Mouse (Mus musculus) liver, postnatal 0 days (tissue): ENCODE results near the gene Mrtfb. TPM values are rescaled to one million over a fixed set of nuclear protein-coding genes. Genes with fewer than 3 reads are reported as not detected.
A peak's percentile ranks its signal among the peaks of the same experiment; 100 is the strongest.

Source experiments
- ATAC-seq: fragments of 200-750 bp; cut with Nextera tagmentation; 2 replicates; pipeline ENCODE4 v1.8.0; 2017; ENCODE audit warnings: mild to moderate bottlenecking, moderate library complexity
- DNase-seq: peaks from one replicate; pipeline ENCODE4 v3.0.0-alpha.2; 2016
- H3K27ac ChIP-seq: fragments of 300-500 bp; sonication (generic); 2 replicates; pipeline ENCODE4 v1.5.1; 2014; ENCODE audit warnings: antibody characterized with exemption, moderate library complexity, mild to moderate bottlenecking, low read depth
- H3K27me3 ChIP-seq: fragments of 300-500 bp; sonication (generic); 2 replicates; pipeline ENCODE4 v1.6.1; 2014; ENCODE audit warnings: low read length, control low read depth, mixed read lengths; ENCODE audit not compliant: insufficient read depth
- H3K36me3 ChIP-seq: fragments of 300-500 bp; sonication (generic); replicated peaks from 2 replicates; pipeline ENCODE4 v1.6.1; 2014; ENCODE audit warnings: mild to moderate bottlenecking, control low read depth, low read length, moderate library complexity, mixed read lengths; ENCODE audit not compliant: insufficient read depth
- H3K4me1 ChIP-seq: fragments of 300-500 bp; sonication (generic); 2 replicates; pipeline ENCODE4 v1.6.1; 2014; ENCODE audit warnings: antibody characterized with exemption, mild to moderate bottlenecking, control low read depth; ENCODE audit not compliant: insufficient read depth
- H3K4me2 ChIP-seq: fragments of 300-500 bp; sonication (generic); 2 replicates; pipeline ENCODE4 v1.6.1; 2014; ENCODE audit warnings: low read depth, mild to moderate bottlenecking, low read length, moderate library complexity, mixed read lengths
- H3K4me3 ChIP-seq: fragments of 300-500 bp; sonication (generic); 2 replicates; pipeline ENCODE4 v1.5.1; 2014; ENCODE audit warnings: low read depth, low read length
- H3K9ac ChIP-seq: fragments of 300-500 bp; sonication (generic); replicated peaks from 2 replicates; pipeline ENCODE4 v1.6.1; 2014; ENCODE audit warnings: mild to moderate bottlenecking, moderate library complexity
- H3K9me3 ChIP-seq: fragments of 300-500 bp; sonication (generic); 2 replicates; pipeline ENCODE4 v1.6.1; 2016; ENCODE audit warnings: mild to moderate bottlenecking, control low read depth, low read length, mixed read lengths
- CTCF ChIP-seq: sonication (generic); IDR thresholded peaks from 2 replicates; pipeline ENCODE4 v1.5.1; 2016; ENCODE audit warnings: antibody characterized with exemption, low read depth
- EP300 ChIP-seq: IDR thresholded peaks from 2 replicates; pipeline ENCODE4 v1.6.1; 2016; ENCODE audit warnings: antibody characterized with exemption, low read depth, mild to moderate bottlenecking
- WGBS: fragments of 180-500 bp; shearing (Covaris S2); extraction: QIAGEN DNeasy Blood & Tissue Kit; methylation state at CpG from one replicate; pipeline ENCODE4 v1.1.7; 2014; ENCODE audit not compliant: insufficient replicate concordance; 5-methylcytosine and 5-hydroxymethylcytosine counted together
- polyA plus RNA-seq: library from polyadenylated mRNA; unstranded; fragments of >200 nt; fragmentation: Nextera tagmentation; extraction: Ambion mirVana; gene quantifications from 2 replicates; pipeline ENCODE4 v1.2.1, GENCODE M21; 2015

Mrtfb gene
- 5.8 and 6.0 TPM in 2 replicates for polyA plus RNA-seq

DNA sequence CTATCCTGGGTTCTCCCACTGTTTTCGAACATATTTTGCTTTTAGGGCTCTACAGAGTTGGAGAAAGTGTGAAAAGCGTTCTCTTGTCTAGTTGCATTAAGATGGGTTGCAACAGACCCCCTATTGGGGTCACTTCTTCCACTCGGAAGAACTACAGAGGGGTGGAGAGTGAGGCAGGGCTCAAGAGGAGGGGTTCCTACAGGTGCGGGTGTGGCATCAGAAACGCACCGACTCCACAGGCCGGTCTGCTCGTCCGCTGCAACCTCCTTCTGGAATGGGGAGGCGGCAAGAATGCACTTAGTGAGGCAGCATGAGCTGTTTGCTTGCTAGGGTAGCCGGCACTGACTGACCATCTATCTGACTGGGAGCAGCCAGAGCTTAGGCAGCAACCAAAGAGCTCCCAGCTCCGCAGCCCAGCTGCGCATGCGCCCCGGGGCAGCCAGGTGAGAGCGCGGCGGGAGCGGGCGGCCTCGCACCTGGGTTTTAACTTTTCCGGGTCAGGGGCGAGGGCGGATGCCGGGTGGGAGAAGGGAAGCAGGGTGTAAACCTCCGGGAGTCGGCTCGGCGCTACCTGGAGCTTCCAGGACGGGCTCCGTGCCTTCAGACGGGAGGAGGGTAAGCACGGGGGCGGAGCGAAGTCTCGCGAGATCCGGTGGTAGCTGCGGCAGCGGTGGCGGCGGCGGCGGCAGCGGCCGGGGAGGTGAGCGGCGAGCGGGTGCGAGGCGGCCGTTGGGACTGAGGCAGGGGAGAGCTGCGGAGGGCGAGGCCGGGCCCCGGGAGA is at the start of gene Mrtfb:
Mrtfb (plus strand) TSS at position 627 of the 781 bp plus-strand sequence.
- DNase-seq (peak; percentile 91), ATAC-seq (peak; percentile 90)
- H3K4me1 ChIP-seq, result peaks cover 18% of the 10 kb centered on the region
- no peaks in the 10 kb centered on the region for H3K36me3 ChIP-seq
- peak within 1 kb of the TSS; percentile 83 for H3K9ac ChIP-seq
- H3K9me3 ChIP-seq, result no peaks in the 10 kb centered on the region
- peak within 1 kb of the TSS; percentile 81 for H3K27ac ChIP-seq
- 2% methylated on average over 36 of the region's 56 CpGs for WGBS
- H3K4me3 ChIP-seq, result peak within 1 kb of the TSS; percentile 78
- TF ChIP-seq CTCF, result 0 out of 2 replicates have a peak, but pooled peaks have one; percentile 3
- TF ChIP-seq EP300, result no peak
- no peaks in the 10 kb centered on the region for H3K27me3 ChIP-seq
- H3K4me2 ChIP-seq, result peak within 1 kb of the TSS; percentile 93

DNA sequence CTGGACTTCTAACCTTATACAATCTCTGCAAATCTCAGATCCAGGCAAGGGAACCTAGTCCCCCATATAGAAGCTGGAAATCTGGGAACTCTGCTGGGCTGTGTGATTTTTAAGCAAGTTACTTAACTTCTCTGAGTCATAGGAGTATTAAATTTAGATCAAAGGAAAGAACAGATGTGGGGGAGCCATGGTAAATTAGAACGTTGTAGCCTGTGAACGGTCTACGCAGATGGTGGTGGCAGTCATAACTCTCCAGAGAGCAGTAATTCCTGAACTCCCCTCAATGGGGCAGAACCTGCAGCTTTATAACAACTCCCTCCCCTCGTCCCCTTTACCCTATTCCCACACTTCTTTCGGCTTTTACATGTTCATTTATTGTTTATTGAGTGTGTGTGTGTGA is 48.6 kb upstream of the Mrtfb start:
- 70% methylated on average over 5 of the region's 5 CpGs for WGBS
- peaks cover 6% of the 10 kb centered on the region for H3K4me1 ChIP-seq

DNA sequence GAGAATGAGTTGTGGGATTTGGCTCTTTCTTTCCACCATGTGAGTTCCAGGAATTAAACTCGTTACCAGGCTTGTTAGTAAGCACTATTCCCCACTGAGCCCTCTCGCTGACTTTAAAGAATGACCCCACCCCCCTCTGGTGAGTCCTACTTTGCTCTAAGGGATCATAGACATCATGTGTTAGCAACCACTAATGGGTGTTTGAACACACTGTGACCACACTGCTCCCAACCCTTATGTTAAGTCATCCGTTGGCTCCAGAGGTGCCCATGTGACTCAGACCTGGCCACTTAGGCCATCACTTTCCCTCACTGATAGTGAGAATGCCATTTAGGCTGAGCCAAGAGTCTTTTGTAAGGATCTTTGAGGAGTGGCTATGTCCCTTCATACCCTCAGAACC is 48.2 kb upstream of the Mrtfb start:
- Histone ChIP-seq H3K4me3 (no peak overlapping the region), H3K9ac (no peak overlapping the region), H3K27me3 (no peaks in the 10 kb centered on the region), H3K27ac (no peak overlapping the region), H3K4me1 (peaks cover 6% of the 10 kb centered on the region), H3K4me2 (no peak overlapping the region), H3K9me3 (no peaks in the 10 kb centered on the region), H3K36me3 (no peaks in the 10 kb centered on the region)
- ATAC-seq (no peak), DNase-seq (no peak)
- TF ChIP-seq CTCF, result no peak
- no peak for TF ChIP-seq EP300
- WGBS, result 59% methylated on average over 3 of the region's 3 CpGs

More for the DNA sequence above, 48.6 kb upstream of the Mrtfb start:
- Histone ChIP-seq H3K27me3 (no peaks in the 10 kb centered on the region), H3K36me3 (no peaks in the 10 kb centered on the region), H3K4me2 (no peak overlapping the region), H3K4me3 (no peak overlapping the region), H3K27ac (no peak overlapping the region), H3K9ac (no peak overlapping the region), H3K9me3 (no peaks in the 10 kb centered on the region)
- DNase-seq (no peak), ATAC-seq (no peak)
- TF ChIP-seq CTCF (no peak), EP300 (no peak)

DNA sequence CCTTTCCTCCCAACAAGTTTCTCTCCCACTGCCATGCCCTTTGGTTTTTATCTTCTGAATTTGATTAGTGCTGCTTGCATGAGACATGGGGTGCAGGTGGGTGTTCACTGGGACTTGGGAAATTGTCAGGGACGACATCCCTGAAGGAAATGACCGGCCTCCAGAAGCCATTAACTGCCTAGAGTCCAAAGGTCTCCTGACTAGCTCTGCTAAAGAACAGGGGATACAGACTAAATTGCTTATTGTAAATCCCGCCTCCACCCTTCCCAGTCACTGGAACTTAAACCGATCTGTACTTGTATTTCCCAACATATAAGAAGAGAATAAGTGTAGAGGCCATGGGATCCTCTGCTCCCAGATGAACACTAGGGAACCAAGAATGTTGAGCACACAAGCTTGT is 43.5 kb upstream of the Mrtfb start:
- ATAC-seq, result no peak
- WGBS, result 65% methylated on average over 4 of the region's 4 CpGs

DNA sequence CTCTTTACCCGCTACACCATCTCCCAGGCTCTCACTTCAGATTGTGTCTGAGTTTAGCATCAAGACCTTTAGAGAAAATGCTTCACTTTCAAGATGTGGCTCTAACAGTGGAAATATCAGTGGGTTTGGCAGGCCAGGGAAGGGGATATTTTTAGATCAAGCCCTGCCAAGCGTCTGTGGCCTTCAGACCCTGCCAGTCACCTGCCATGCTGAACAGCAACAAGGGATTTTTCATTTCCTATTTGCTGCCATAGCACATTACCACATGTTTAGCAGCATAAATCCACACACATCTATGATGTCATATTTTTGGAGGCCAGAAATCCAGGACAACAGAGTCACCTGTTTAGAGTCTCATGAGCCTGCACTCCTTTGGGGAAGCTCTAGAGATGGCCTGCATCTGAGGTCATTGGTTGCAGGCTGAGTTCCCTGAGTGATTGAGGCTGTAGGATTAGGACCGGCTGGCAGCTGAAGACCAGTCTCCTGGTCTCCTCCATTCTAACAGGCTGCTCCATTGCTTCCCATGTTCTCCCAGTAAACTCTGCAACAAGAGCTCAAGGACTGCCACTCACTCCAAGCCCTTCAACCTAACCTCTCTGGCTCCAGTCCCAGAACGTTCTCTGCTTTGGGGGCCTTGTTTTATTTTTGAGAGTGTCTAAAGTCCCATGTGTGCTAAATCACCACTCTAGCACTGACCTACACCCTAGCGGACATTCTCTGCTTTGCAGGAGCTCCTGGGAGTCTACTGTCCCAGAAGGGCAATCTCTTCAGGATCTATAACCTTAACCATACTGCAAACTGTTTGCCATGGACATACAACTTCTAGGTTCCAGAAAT is 39.9 kb upstream of the Mrtfb start:
- no peak overlapping the region for H3K4me3 ChIP-seq
- H3K36me3 ChIP-seq, result no peaks in the 10 kb centered on the region
- no peaks in the 10 kb centered on the region for H3K27me3 ChIP-seq
- ATAC-seq, result peak; percentile 83
- no peak overlapping the region; the same call in 1 of the 2 replicates for H3K27ac ChIP-seq
- TF ChIP-seq CTCF (peak; percentile 42), EP300 (no peak)
- H3K4me1 ChIP-seq, result peaks cover 5% of the 10 kb centered on the region; the same call in 1 of the 2 replicates
- no peak overlapping the region for H3K9ac ChIP-seq
- H3K9me3 ChIP-seq, result no peaks in the 10 kb centered on the region
- H3K4me2 ChIP-seq, result no peak overlapping the region
- WGBS, result 57% methylated on average over 5 of the region's 5 CpGs
- DNase-seq, result peak; percentile 40

More for the DNA sequence above, 43.5 kb upstream of the Mrtfb start:
- Histone ChIP-seq H3K9me3 (no peaks in the 10 kb centered on the region), H3K36me3 (no peaks in the 10 kb centered on the region), H3K27me3 (no peaks in the 10 kb centered on the region), H3K9ac (no peak overlapping the region), H3K4me2 (no peak overlapping the region), H3K27ac (no peak overlapping the region), H3K4me3 (no peak overlapping the region), H3K4me1 (peaks cover 5% of the 10 kb centered on the region; the same call in 1 of the 2 replicates)
- TF ChIP-seq CTCF (no peak), EP300 (no peak)
- DNase-seq, result no peak

DNA sequence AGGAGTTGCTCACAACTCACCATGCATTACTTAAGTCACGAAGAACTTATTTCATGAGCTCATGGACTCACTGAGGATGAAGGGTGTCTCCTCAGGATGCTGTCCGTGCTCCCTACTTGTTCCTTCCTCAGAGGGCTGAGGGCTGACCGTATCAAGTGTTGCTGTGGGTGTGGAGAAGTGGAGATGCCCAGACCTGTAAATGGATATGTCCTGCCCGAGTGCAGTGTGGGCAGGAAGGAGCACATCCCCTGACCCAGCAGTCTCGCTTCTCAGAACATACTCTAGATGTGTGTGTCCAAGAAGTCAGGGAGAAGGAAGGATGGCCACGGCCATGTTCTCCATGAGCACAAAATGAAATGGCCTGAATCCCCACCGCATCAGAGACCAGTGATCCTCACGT is 38.3 kb upstream of the Mrtfb start:
- no peak for DNase-seq
- H3K4me3 ChIP-seq, result no peak overlapping the region
- ATAC-seq, result no peak
- H3K4me1 ChIP-seq, result peaks cover 5% of the 10 kb centered on the region; the same call in 1 of the 2 replicates
- TF ChIP-seq EP300 (no peak), CTCF (no peak)
- H3K27me3 ChIP-seq, result no peaks in the 10 kb centered on the region
- no peak overlapping the region for H3K9ac ChIP-seq
- no peak overlapping the region for H3K4me2 ChIP-seq
- WGBS, result 81% methylated on average over 8 of the region's 8 CpGs
- no peaks in the 10 kb centered on the region for H3K36me3 ChIP-seq
- H3K9me3 ChIP-seq, result no peaks in the 10 kb centered on the region
- no peak overlapping the region for H3K27ac ChIP-seq
